Mouse (Mus musculus) left cerebral cortex, adult 18-20 months (tissue): Measurements from ENCODE around the gene Copz2. TPM values are rescaled to one million over a fixed set of nuclear protein-coding genes. Genes with fewer than 3 reads are reported as not detected.
A peak's percentile ranks its signal among the peaks of the same experiment; 100 is the strongest.
"Not testable (repeated sequence)": the region's sequence is repeated elsewhere in the genome, so short reads cannot be mapped to it uniquely, and the experiment has no call there.

ENCODE experiments used
- DNase-seq, 2 experiments: peaks; one replicate each; pipeline ENCODE4 v3.0.0; 2021 to 2022; ENCODE audit warnings: low spot score in 2 of 2, mixed read lengths in 1 of 2
- long read RNA-seq, 2 experiments: library from polyadenylated mRNA; stranded (forward); transcript quantifications; one replicate each; pipeline ENCODE4 v2.0.0; 2021
- total RNA-seq, 2 experiments: library from RNA; stranded (reverse); gene quantifications; 2 replicates each; pipeline ENCODE4 v1.2.3; 2021

The Copz2 gene
- total RNA-seq = 1 to 10 TPM; 5.9 to 6.3 TPM
- long read RNA-seq, experiment 1, transcript Copz2-201 (9 exons, 930 nt) = major isoform, 8 of 12 reads
- long read RNA-seq, experiment 1, partial matches to known transcripts = 2 of 12 reads
- long read RNA-seq, experiment 1, other reads (novel, unspliced or antisense) = 1 of 12 reads
- long read RNA-seq, experiment 2, transcript Copz2-201 (9 exons, 930 nt) = major isoform, 5 of 5 reads
- long read RNA-seq, experiment 2, partial matches to known transcripts = 0 of 5 reads
- long read RNA-seq, experiment 2, other reads (novel, unspliced or antisense) = 0 of 5 reads

GRCm38 (mm10) chr11:96849681-96850467 lies at the start of gene Copz2:
Copz2 (plus strand) TSS chr11:96849870.
- DNase-seq = no peak

GRCm38 (mm10) chr11:96805606-96806005 lies 44.1 kb upstream of the Copz2 start:
- no peak for DNase-seq

- no peak for DNase-seq
Observed at GRCm38 (mm10) chr11:96808066-96808465, 41.6 kb upstream of the Copz2 start.

- no peak for DNase-seq
Observed at GRCm38 (mm10) chr11:96809562-96810235, 40.0 kb upstream of the Copz2 start.

- DNase-seq = not testable (repeated sequence)
Observed at GRCm38 (mm10) chr11:96811188-96811587, 38.5 kb upstream of the Copz2 start.

DNA sequence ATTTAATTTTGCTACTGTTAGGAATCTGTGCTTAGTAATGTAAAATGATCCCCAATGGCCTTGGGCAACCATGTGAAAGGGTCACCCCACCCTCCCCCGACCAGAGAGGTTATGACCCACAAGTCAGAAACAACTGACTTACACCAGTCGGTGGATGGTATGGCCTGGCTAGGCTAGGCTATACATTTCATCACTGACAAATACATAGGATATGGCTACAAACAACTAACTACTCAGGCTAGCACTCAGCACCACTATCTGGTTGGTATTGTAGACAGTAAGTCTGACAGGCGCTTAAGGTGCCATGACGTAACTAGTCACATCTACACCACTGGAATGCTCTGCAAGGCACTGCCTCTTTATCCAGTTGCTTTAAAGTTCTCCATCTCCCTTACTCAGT lies 36.2 kb upstream of the Copz2 start:
- DNase-seq = no peak

- no peak for DNase-seq
Observed at GRCm38 (mm10) chr11:96813920-96814319, 35.8 kb upstream of the Copz2 start.

DNA sequence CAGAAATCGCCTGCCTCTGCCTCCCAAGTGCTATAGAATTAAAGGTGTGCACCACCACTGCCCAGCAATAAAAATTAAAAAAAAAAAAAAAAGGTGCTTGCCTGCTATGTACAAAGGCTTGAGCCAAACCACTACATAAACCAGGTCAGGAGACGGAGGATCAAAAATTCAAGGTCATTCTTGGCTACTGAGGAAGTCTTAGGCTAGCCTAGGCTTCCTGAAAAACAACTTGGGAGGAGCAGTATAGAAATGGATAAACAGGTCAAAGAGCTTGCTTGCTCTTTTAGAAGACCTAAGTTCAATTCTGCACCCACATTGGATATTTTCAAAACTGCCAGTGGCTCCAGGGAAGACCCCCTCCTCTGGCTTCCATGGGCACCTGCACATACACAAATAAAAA lies 35.2 kb upstream of the Copz2 start:
- DNase-seq = no peak

DNA sequence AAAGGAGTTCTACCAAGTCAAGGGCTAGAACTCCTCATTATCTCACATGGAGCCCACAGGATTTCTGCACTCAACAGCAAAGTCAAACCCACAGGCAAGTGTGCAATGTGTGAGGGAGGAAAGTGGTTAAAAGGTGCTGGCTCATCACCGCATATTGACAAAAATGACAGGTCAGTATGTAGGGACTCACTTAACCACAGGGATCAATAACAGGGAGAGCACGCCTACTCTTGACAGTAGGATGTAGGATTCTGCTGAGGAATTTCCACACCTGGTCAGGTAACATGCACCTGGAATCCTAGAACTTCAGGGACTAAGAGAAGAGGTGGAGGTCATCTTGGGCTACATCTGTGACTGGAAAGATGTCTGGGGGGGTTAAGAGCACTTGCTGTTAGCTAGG lies 33.8 kb upstream of the Copz2 start:
- no peak for DNase-seq

- no peak for DNase-seq
Observed at GRCm38 (mm10) chr11:96816494-96816893, 33.2 kb upstream of the Copz2 start.

DNA sequence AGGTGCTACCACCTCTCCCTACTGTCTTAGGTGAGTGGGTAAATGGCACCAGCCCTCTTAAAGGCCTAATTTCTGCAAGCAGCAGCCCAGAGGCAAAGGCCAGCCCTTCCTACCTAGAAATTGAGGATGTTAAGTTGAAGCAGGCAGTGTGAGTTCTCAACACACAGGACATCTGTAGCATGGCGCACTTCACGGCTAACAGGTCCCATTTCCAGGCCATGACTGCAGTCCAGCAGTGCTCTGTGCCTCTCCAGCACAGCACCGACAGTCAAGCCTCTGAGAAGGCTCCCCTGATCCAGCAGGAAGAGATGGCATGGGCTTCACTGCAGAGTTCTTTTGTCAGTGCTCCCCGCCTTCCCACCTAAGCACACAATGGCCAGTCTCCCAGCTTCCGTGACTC lies 32.7 kb upstream of the Copz2 start:
- no peak for DNase-seq

- DNase-seq = no peak
Observed at GRCm38 (mm10) chr11:96818128-96818710, 31.5 kb upstream of the Copz2 start.

- DNase-seq = no peak
Observed at GRCm38 (mm10) chr11:96821956-96822355, 27.7 kb upstream of the Copz2 start.

DNA sequence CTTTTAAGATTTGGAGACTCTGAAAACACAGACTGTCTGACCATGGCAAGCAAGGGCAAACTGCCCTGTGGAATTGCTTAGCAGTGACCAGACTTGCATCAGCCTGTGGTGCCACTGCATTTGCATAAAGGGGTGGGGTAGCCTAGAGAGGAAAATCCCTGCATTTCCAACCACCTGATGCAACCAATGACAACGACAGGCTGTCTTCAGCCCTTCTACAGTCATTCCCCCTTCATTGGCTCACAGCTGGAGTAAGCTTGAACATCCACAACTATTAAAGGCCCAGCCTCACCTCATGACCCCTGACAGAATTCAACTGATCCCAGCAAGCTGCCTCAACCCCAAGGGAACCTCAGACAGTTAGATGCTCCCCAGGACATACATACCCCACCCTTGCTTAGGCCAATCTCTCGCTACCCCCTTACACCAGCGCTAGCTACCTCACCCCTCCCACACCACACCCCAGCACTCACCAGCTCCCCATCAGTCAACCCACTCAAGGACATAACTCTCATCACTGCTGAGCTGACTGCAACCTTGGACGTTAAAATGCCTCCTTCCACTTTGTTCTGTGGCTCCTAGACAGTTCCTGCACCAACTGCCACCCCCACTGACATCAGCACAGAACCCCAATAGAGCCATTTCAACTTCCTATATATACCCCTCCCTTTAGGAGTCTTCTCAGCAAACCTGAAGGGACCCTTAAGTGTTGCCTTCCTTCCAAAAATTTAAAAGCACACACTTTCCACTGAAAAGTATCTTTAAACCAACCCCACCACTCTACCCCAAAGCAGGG lies 26.8 kb upstream of the Copz2 start:
- no peak for DNase-seq

GRCm38 (mm10) chr11:96823471-96823837 lies 26.2 kb upstream of the Copz2 start:
- no peak for DNase-seq

DNA sequence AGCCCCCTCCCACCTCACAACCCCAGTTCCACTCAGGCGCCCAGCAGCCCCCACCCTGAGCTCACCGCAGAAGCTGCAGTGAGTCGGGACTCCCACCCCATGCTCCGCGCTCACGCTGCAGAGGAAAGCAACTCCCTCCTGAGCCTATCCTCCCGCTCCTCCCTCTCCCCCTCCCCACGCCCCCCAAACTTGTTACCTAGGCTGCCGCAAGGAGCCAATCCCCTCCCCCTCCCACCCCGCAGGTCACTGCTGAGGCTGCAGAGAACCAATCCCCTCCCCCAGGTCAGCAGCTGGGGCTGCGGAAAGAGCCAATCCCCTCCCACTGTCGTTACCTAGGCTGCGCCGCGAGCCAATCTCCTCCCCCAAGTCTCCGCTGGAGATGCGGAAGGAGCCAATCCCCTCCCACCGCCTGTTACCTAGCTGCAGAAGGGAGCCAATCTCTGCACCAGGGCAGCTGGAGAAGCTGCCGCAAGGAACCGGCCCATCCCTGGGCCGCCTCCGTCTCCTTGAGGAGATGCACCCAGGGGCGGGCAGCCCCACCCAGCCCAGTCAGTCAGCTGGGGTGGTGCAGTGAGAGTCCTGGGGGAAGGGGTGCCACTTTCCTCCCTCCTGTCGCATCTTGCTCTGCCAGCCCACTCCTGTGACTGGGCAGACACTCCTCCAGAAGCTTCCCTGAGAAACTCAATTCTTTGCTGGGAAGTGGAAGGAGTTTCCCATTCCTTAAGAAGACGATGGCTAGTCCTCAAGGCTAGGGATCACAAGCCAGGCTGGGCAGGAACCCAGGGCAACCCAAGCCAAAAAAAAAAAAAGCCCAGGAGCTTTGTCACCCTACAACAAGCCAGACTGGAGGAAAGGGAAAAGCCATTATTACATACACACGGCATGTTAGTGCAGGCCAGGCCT lies 25.5 kb upstream of the Copz2 start:
- DNase-seq = peak; percentile 81 to 92

DNA sequence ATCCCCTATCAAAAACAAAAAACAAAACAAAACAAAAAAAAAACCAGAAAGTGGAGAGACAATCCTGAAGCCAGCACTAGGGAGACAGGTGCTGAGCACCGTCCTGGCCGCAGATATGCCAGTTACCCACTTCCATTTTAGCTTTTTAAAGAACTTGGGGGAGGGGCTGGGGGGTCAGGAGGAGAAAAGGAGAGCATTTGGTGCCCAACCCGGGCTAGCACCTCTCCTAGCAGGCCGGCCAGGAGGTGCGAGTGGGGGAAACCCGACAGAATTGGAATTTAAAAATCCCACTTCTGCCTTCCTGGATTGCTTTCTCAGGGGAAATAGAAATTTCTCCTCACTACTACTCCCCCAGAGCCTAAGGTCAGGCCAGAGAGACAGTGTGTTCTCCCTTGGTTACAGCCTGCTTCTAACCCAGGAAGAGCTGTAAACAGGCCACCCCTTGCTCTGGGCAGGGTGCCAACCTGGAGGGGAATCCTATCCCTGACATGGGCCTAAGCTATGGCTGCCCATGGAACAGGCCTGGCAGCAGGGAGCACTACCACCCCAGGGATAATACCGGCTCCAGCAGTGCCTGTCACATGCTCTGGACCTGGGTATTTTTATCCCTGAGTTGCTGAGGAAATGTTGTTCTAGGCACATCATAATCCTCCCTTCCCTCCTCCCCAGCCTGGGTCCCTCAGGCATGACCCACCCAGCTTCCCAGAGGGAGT lies 24.7 kb upstream of the Copz2 start:
- peak in 1 of 2 experiments; percentile 48 for DNase-seq

DNA sequence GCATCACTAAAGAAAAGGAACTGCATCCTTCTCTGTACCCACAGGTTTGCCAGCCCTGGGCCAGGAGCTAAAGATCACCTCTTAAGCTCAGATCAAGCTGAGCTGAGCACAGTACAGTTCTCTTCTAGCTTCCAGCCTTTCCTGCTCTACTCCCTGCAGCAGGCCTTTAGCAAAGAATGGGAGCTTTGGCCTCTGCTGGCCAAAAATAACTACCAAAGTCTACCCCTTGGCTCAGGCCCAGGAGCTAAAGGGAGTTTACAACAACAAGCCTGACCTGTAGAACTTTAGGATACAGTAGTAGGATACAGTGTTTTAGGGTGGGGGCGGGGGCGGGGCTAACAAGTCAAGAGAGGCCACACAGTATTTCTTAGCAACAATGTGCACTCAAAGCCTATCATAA lies 23.2 kb upstream of the Copz2 start:
- DNase-seq = no peak

- no peak for DNase-seq
Observed at GRCm38 (mm10) chr11:96827062-96827581, 22.5 kb upstream of the Copz2 start.
